Mouse (Mus musculus): ENCODE data around the gene Spaar. TPM values are rescaled to one million over a fixed set of nuclear protein-coding genes. Genes with fewer than 3 reads are reported as not detected.
A peak's percentile ranks its signal among the peaks of the same experiment; 100 is the strongest.

Gene Spaar
- polyA plus RNA-seq, 1 experiment from 2014 or later = 0.12 TPM

GRCm38 (mm10) chr4:43727718-43728575, 1.9 kb upstream of the Spaar start:
- in situ Hi-C loops (cut with MboI; ENCODE audit: low pct_unique_long_range_greater_than_20kb) = no loop called here
- no peaks in the 10 kb centered on the region for H3K27me3 ChIP-seq
- no peak for DNase-seq (ENCODE audit: low read depth, low spot score)
- CTCF ChIA-PET = interaction anchor here (0.9 to 1.4 kb wide), 2 partner anchors 62 to 98 kb away, joined by 3 to 4 read pairs; no protein-coding TSS in a partner anchor
- peak; percentile 15 for ATAC-seq
- no peak for TF ChIP-seq CTCF (IDR thresholded peaks at IDR 0.05)
- POLR2A ChIA-PET = no interaction called here

- ChIA-PET POLR2A (no interaction called here), CTCF (interaction anchor here (1.1 to 1.4 kb wide), 3 partner anchors 15 to 98 kb away, joined by 3 to 4 read pairs (median 3); no protein-coding TSS in a partner anchor)
- ATAC-seq (peak; percentile 78), DNase-seq (ENCODE audit: low read depth, low spot score) (peak; percentile 50)
- no peak for TF ChIP-seq CTCF (IDR thresholded peaks at IDR 0.05)
- in situ Hi-C loops (cut with MboI; ENCODE audit: low pct_unique_long_range_greater_than_20kb) = no loop called here
- H3K27me3 ChIP-seq = no peaks in the 10 kb centered on the region
These were observed 1.3 kb upstream of the Spaar start for GRCm38 (mm10) chr4:43728576-43728954.

GRCm38 (mm10) chr4:43729126-43729525, 708 bp upstream of the Spaar start:
- in situ Hi-C loops (cut with MboI; ENCODE audit: low pct_unique_long_range_greater_than_20kb) = no loop called here
- POLR2A ChIA-PET = no interaction called here

GRCm38 (mm10) chr4:43730750-43731297, 990 bp downstream of the Spaar start:
- POLR2A ChIA-PET = no interaction called here
- no peak for TF ChIP-seq CTCF (IDR thresholded peaks at IDR 0.05)
- CTCF ChIA-PET = interaction anchor here (1.5 kb wide), 1 partner anchor 33 kb away, joined by 3 read pairs; no protein-coding TSS in a partner anchor
- DNase-seq (ENCODE audit: low read depth, low spot score) (no peak), ATAC-seq (no peak)
- in situ Hi-C loops (cut with MboI; ENCODE audit: low pct_unique_long_range_greater_than_20kb) = no loop called here
- no peaks in the 10 kb centered on the region for H3K27me3 ChIP-seq

More at GRCm38 (mm10) chr4:43729126-43729525, 708 bp upstream of the Spaar start:
- no peak for TF ChIP-seq CTCF (IDR thresholded peaks at IDR 0.05)
- H3K27me3 ChIP-seq = no peaks in the 10 kb centered on the region
- CTCF ChIA-PET = interaction anchor here (1.1 to 1.4 kb wide), 3 partner anchors 14 to 99 kb away, joined by 3 to 4 read pairs (median 3); no protein-coding TSS in a partner anchor
- DNase-seq (ENCODE audit: low read depth, low spot score) = no peak
- no peak for ATAC-seq

GRCm38 (mm10) chr4:43732171-43732570, 2.3 kb downstream of the Spaar start:
- no peaks in the 10 kb centered on the region for H3K27me3 ChIP-seq
- in situ Hi-C loops (cut with MboI; ENCODE audit: low pct_unique_long_range_greater_than_20kb) = no loop called here
- DNase-seq (ENCODE audit: low read depth, low spot score) (no peak), ATAC-seq (no peak)
- TF ChIP-seq CTCF (IDR thresholded peaks at IDR 0.05) = no peak
- ChIA-PET CTCF (interaction anchor here (1.5 to 2.1 kb wide), 2 partner anchors 16 to 31 kb away, joined by 3 to 7 read pairs; no protein-coding TSS in a partner anchor), POLR2A (interaction anchor here (0.5 kb wide), 1 partner anchor 136 kb away, joined by 3 read pairs; no protein-coding TSS in a partner anchor)

GRCm38 (mm10) chr4:43733186-43733585, 3.4 kb downstream of the Spaar start:
- in situ Hi-C loops (cut with MboI; ENCODE audit: low pct_unique_long_range_greater_than_20kb) = no loop called here
- ChIA-PET CTCF (interaction anchor here (1.4 to 2.1 kb wide), 2 partner anchors 12 to 15 kb away, joined by 4 to 7 read pairs; no protein-coding TSS in a partner anchor), POLR2A (no interaction called here)
- H3K27me3 ChIP-seq = no peaks in the 10 kb centered on the region
- DNase-seq (ENCODE audit: low read depth, low spot score) (no peak), ATAC-seq (no peak)
- TF ChIP-seq CTCF (IDR thresholded peaks at IDR 0.05) = no peak

- CTCF ChIA-PET = interaction anchor here (1.1 kb wide), 1 partner anchor 26 kb away, joined by 3 read pairs; no protein-coding TSS in a partner anchor
- POLR2A ChIA-PET = no interaction called here
- H3K27me3 ChIP-seq = no peaks in the 10 kb centered on the region
- no peak for ATAC-seq
- DNase-seq (ENCODE audit: low read depth, low spot score) = no peak
- no peak for TF ChIP-seq CTCF (IDR thresholded peaks at IDR 0.05)
- in situ Hi-C loops (cut with MboI; ENCODE audit: low pct_unique_long_range_greater_than_20kb) = no loop called here
These were observed 7.3 kb downstream of the Spaar start for GRCm38 (mm10) chr4:43737144-43737543.

- TF ChIP-seq CTCF (IDR thresholded peaks at IDR 0.05) = no peak
- POLR2A ChIA-PET = interaction anchor here (0.6 kb wide), 1 partner anchor 331 kb away, joined by 4 read pairs; no protein-coding TSS in a partner anchor
- DNase-seq (ENCODE audit: low read depth, low spot score) (no peak), ATAC-seq (no peak)
- CTCF ChIA-PET = interaction anchor here (1.1 kb wide), 1 partner anchor 14 kb away, joined by 5 read pairs; no protein-coding TSS in a partner anchor
- H3K27me3 ChIP-seq = no peaks in the 10 kb centered on the region
- in situ Hi-C loops (cut with MboI; ENCODE audit: low pct_unique_long_range_greater_than_20kb) = no loop called here
These were observed 9.3 kb downstream of the Spaar start for GRCm38 (mm10) chr4:43738989-43739674.

- H3K27me3 ChIP-seq = no peaks in the 10 kb centered on the region
- ATAC-seq = no peak
- in situ Hi-C loops (cut with MboI; ENCODE audit: low pct_unique_long_range_greater_than_20kb) = no loop called here
These were observed 11.7 kb downstream of the Spaar start for GRCm38 (mm10) chr4:43741526-43741925.

GRCm38 (mm10) chr4:43742637-43743036, 12.8 kb downstream of the Spaar start:
- no peak for ATAC-seq
- in situ Hi-C loops (cut with MboI; ENCODE audit: low pct_unique_long_range_greater_than_20kb) = no loop called here
- POLR2A ChIA-PET = interaction anchor here (0.6 kb wide), 1 partner anchor 293 kb away, joined by 3 read pairs; no protein-coding TSS in a partner anchor
- CTCF ChIA-PET = interaction anchor here (1.4 to 1.5 kb wide), 2 partner anchors 13 to 16 kb away, joined by 3 read pairs; partner anchors contain the start of gene Spaar
- DNase-seq (ENCODE audit: low read depth, low spot score) = no peak
- H3K27me3 ChIP-seq = no peaks in the 10 kb centered on the region
- TF ChIP-seq CTCF (IDR thresholded peaks at IDR 0.05) = no peak

More at GRCm38 (mm10) chr4:43741526-43741925, 11.7 kb downstream of the Spaar start:
- no peak for DNase-seq (ENCODE audit: low read depth, low spot score)
- ChIA-PET CTCF (no interaction called here), POLR2A (no interaction called here)
- no peak for TF ChIP-seq CTCF (IDR thresholded peaks at IDR 0.05)
